8 mouse cellular contexts compared by ENCODE assay signal in genomic region chr11:69396772-69397171, GRCm38 (mm10). TPM values are rescaled to one million over a fixed set of nuclear protein-coding genes. Genes with fewer than 3 reads are reported as not detected.
DNase-seq lines count a peak whose midpoint lies in the region; ATAC-seq lines count a peak whose summit lies in the region.

No protein-coding gene starts in this region.

- peak overlapping the region; percentile 99 for H3K27ac ChIP-seq in embryonic facial prominence, embryonic 15.5 days (replicated peaks)
- H3K27ac ChIP-seq in midbrain, embryonic 12.5 days (replicated peaks): 0 out of 2 replicates have a peak overlapping the region, but pooled peaks have one; percentile 94

- intact Hi-C loops in heart, postnatal 10 days (cut with DNase I): loop anchor here (2.0 kb wide), 1 partner anchor 14 kb away; no protein-coding TSS in a partner anchor

- peak overlapping the region; percentile 80 for H3K4me2 ChIP-seq in embryonic facial prominence, embryonic 15.5 days (replicated peaks)
- peak overlapping the region; percentile 81 for H3K4me2 ChIP-seq in midbrain, embryonic 12.5 days (replicated peaks)

- no peaks in the 10 kb centered on the region for H3K9me3 ChIP-seq in embryonic facial prominence, embryonic 15.5 days (replicated peaks)
- no peaks in the 10 kb centered on the region for H3K9me3 ChIP-seq in midbrain, embryonic 12.5 days

- peak; percentile 54 for DNase-seq in 416B (ENCODE audit: low read depth)
- DNase-seq in ES-CJ7 (ENCODE audit: low read depth, low spot score): peak; percentile 16
- peak; percentile 73 to 79 for DNase-seq in heart, postnatal 10 days
- DNase-seq in kidney, postnatal 14 days: peak; percentile 79
- DNase-seq in frontal cortex, postnatal 25 days (ENCODE audit: low spot score in 2 of 2): no peak
- no peak for DNase-seq in T-cell, adult 2 months (ENCODE audit: low spot score)

- no peak for ATAC-seq in embryonic facial prominence, embryonic 15.5 days (ENCODE audit: insufficient number of reproducible peaks, low FRiP score, low TSS enrichment, low read depth)
- ATAC-seq in midbrain, embryonic 12.5 days (ENCODE audit: low FRiP score, low read depth): no peak

- H3K27me3 ChIP-seq in embryonic facial prominence, embryonic 15.5 days: no peaks in the 10 kb centered on the region
- H3K27me3 ChIP-seq in midbrain, embryonic 12.5 days: peaks cover 27% of the 10 kb centered on the region

- H3K4me3 ChIP-seq in embryonic facial prominence, embryonic 15.5 days (replicated peaks): peak overlapping the region; percentile 77
- H3K4me3 ChIP-seq in midbrain, embryonic 12.5 days: peak overlapping the region; percentile 70

- peaks cover 30% of the 10 kb centered on the region for H3K36me3 ChIP-seq in embryonic facial prominence, embryonic 15.5 days
- peaks cover 31% of the 10 kb centered on the region for H3K36me3 ChIP-seq in midbrain, embryonic 12.5 days

- 26% methylated on average over 11 of the region's 11 CpGs for WGBS in embryonic facial prominence, embryonic 15.5 days
- WGBS in midbrain, embryonic 12.5 days: 23% methylated on average over 11 of the region's 11 CpGs

- peaks cover 50% of the 10 kb centered on the region for H3K4me1 ChIP-seq in embryonic facial prominence, embryonic 15.5 days
- peaks cover 47% of the 10 kb centered on the region for H3K4me1 ChIP-seq in midbrain, embryonic 12.5 days

- H3K9ac ChIP-seq in embryonic facial prominence, embryonic 15.5 days: peak overlapping the region; percentile 97
- peak overlapping the region; percentile 82 for H3K9ac ChIP-seq in midbrain, embryonic 12.5 days (replicated peaks)

RNA-seq across cellular contexts. Expression of gene Tmem88, which starts 1.3 kb away (rescaled TPM):
- polyA plus RNA-seq in embryonic facial prominence, embryonic 15.5 days (2015; fragmentation: Nextera tagmentation; extraction: Ambion mirVana): 19.5 and 20.0 TPM in 2 replicates
- total RNA-seq in heart, postnatal 10 days (2021): 10 to 100 TPM; 53.3 to 54.0 TPM
- polyA plus RNA-seq in midbrain, embryonic 12.5 days (2016; fragmentation: Nextera tagmentation; extraction: Ambion mirVana): 11.4 and 12.1 TPM in 2 replicates

RNA-seq across cellular contexts. Expression of gene Cyb5d1, which starts 1.3 kb away (rescaled TPM):
- 32.6 and 40.9 TPM in 2 replicates for polyA plus RNA-seq in embryonic facial prominence, embryonic 15.5 days (2015; fragmentation: Nextera tagmentation; extraction: Ambion mirVana)
- total RNA-seq in heart, postnatal 10 days (2021): 10 to 100 TPM; 27.5 to 30.2 TPM
- 52.9 and 53.8 TPM in 2 replicates for polyA plus RNA-seq in midbrain, embryonic 12.5 days (2016; fragmentation: Nextera tagmentation; extraction: Ambion mirVana)

RNA-seq across cellular contexts. Expression of gene Naa38, which starts 1.5 kb away (rescaled TPM):
- polyA plus RNA-seq in embryonic facial prominence, embryonic 15.5 days (2015; fragmentation: Nextera tagmentation; extraction: Ambion mirVana): 150 and 158 TPM in 2 replicates
- 10 to 100 TPM; 94.1 to 95.0 TPM for total RNA-seq in heart, postnatal 10 days (2021)
- polyA plus RNA-seq in midbrain, embryonic 12.5 days (2016; fragmentation: Nextera tagmentation; extraction: Ambion mirVana): 98.9 and 105 TPM in 2 replicates

RNA-seq across cellular contexts. Expression of gene Kdm6b, which starts 16.7 kb away (rescaled TPM):
- 35.5 and 37.2 TPM in 2 replicates for polyA plus RNA-seq in embryonic facial prominence, embryonic 15.5 days (2015; fragmentation: Nextera tagmentation; extraction: Ambion mirVana)
- 10 to 100 TPM; 48.3 to 52.2 TPM for total RNA-seq in heart, postnatal 10 days (2021)
- polyA plus RNA-seq in midbrain, embryonic 12.5 days (2016; fragmentation: Nextera tagmentation; extraction: Ambion mirVana): 48.7 and 50.7 TPM in 2 replicates

RNA-seq across cellular contexts. Expression of gene Chd3, which starts 27.6 kb away (rescaled TPM):
- 88.3 and 91.8 TPM in 2 replicates for polyA plus RNA-seq in embryonic facial prominence, embryonic 15.5 days (2015; fragmentation: Nextera tagmentation; extraction: Ambion mirVana)
- total RNA-seq in heart, postnatal 10 days (2021): 10 to 100 TPM; 62.0 to 66.7 TPM
- polyA plus RNA-seq in midbrain, embryonic 12.5 days (2016; fragmentation: Nextera tagmentation; extraction: Ambion mirVana): 78.7 and 88.5 TPM in 2 replicates

Comparison
In these comparisons a context has a peak if more than half of its experiments do, and no peak if none do; other contexts are left out.
1. DNase-seq: peak in 416B (single experiment), ES-CJ7 (single experiment), heart, postnatal 10 days (2 of 2) and kidney, postnatal 14 days (single experiment); none in frontal cortex, postnatal 25 days (0 of 2) and T-cell, adult 2 months (single experiment).